Mouse (Mus musculus) midbrain, embryonic 16.5 days (tissue): ENCODE results near the gene Snap25. TPM values are rescaled to one million over a fixed set of nuclear protein-coding genes. Genes with fewer than 3 reads are reported as not detected.

Experiments
- ATAC-seq: fragments of 200-750 bp; cut with Nextera tagmentation; 2 replicates; pipeline ENCODE4 v1.8.0; 2017; ENCODE audit warnings: moderate TSS enrichment
- H3K27ac ChIP-seq: fragments of 300-500 bp; sonication (generic); 2 replicates; pipeline ENCODE4 v1.5.1; 2014; ENCODE audit warnings: mild to moderate bottlenecking, low read length, mixed read lengths
- H3K27me3 ChIP-seq: fragments of 300-500 bp; sonication (generic); 2 replicates; pipeline ENCODE4 v1.6.1; 2014; ENCODE audit warnings: low read depth, low read length, mixed read lengths; ENCODE audit not compliant: control insufficient read depth, insufficient read depth
- H3K36me3 ChIP-seq: fragments of 300-500 bp; sonication (generic); 2 replicates; pipeline ENCODE4 v1.6.1; 2014; ENCODE audit warnings: mild to moderate bottlenecking, low read length, moderate library complexity, mixed read lengths; ENCODE audit not compliant: control insufficient read depth, insufficient read depth
- H3K4me1 ChIP-seq: fragments of 300-500 bp; sonication (generic); 2 replicates; pipeline ENCODE4 v1.6.1; 2014; ENCODE audit warnings: mild to moderate bottlenecking, low read length, mixed read lengths; ENCODE audit not compliant: control insufficient read depth, insufficient read depth
- H3K4me2 ChIP-seq: fragments of 300-500 bp; sonication (generic); 2 replicates; pipeline ENCODE4 v1.6.1; 2014; ENCODE audit warnings: mild to moderate bottlenecking, low read length, mixed read lengths
- H3K4me3 ChIP-seq: fragments of 300-500 bp; sonication (generic); 2 replicates; pipeline ENCODE4 v1.5.1; 2014; ENCODE audit warnings: low read depth, mild to moderate bottlenecking, low read length, moderate library complexity, mixed read lengths
- H3K9ac ChIP-seq: fragments of 300-500 bp; sonication (generic); 2 replicates; pipeline ENCODE4 v1.6.1; 2014; ENCODE audit warnings: low read depth, low read length, mixed read lengths
- H3K9me3 ChIP-seq: fragments of 300-500 bp; sonication (generic); replicated peaks from 2 replicates; pipeline ENCODE4 v1.6.1; 2014; ENCODE audit warnings: mild to moderate bottlenecking, low read length, mixed read lengths; ENCODE audit not compliant: control insufficient read depth, poor library complexity, severe bottlenecking
- WGBS: fragments of 180-500 bp; shearing (Covaris S2); extraction: QIAGEN DNeasy Blood & Tissue Kit; methylation state at CpG from one replicate; pipeline ENCODE4 v1.1.7; 2014; 5-methylcytosine and 5-hydroxymethylcytosine counted together
- polyA plus RNA-seq: library from polyadenylated mRNA; unstranded; fragments of >200 nt; fragmentation: Nextera tagmentation; extraction: Ambion mirVana; gene quantifications from 2 replicates; pipeline ENCODE4 v1.2.1, GENCODE M21; 2015

Snap25 gene
- polyA plus RNA-seq, 1 experiment from 2014 or later, result 244 TPM

- 77% methylated on average over 2 of the region's 2 CpGs for WGBS
- H3K4me2 ChIP-seq, result no peak overlapping the region
- ATAC-seq, result no peak
These were observed 29.0 kb downstream of the Snap25 start for GRCm38 (mm10) chr2:136742230-136742629.

GRCm38 (mm10) chr2:136744683-136745326, 31.6 kb downstream of the Snap25 start:
- ATAC-seq, result peak; percentile 61
- Histone ChIP-seq H3K36me3 (no peaks in the 10 kb centered on the region), H3K4me3 (no peak overlapping the region), H3K4me1 (peaks cover 5% of the 10 kb centered on the region), H3K27ac (no peak overlapping the region), H3K9me3 (0 out of 2 replicates have a peak, but pooled peaks cover 3% of the 10 kb centered on the region), H3K4me2 (no peak overlapping the region), H3K27me3 (no peaks in the 10 kb centered on the region), H3K9ac (no peak overlapping the region)
- 69% methylated on average over 2 of the region's 2 CpGs for WGBS

More at GRCm38 (mm10) chr2:136742230-136742629, 29.0 kb downstream of the Snap25 start:
- Histone ChIP-seq H3K4me3 (no peak overlapping the region), H3K9ac (no peak overlapping the region), H3K27ac (no peak overlapping the region), H3K4me1 (peaks cover 5% of the 10 kb centered on the region), H3K27me3 (no peaks in the 10 kb centered on the region), H3K36me3 (no peaks in the 10 kb centered on the region), H3K9me3 (peaks cover 3% of the 10 kb centered on the region; the same call in 1 of the 2 replicates)

- no peaks in the 10 kb centered on the region for H3K36me3 ChIP-seq
- no peak for ATAC-seq
- no peak overlapping the region for H3K9ac ChIP-seq
- WGBS, result 53% methylated on average over 7 of the region's 7 CpGs
- no peak overlapping the region for H3K4me3 ChIP-seq
- peaks cover 5% of the 10 kb centered on the region for H3K4me1 ChIP-seq
- no peak overlapping the region for H3K4me2 ChIP-seq
- no peak overlapping the region for H3K27ac ChIP-seq
- H3K9me3 ChIP-seq, result no peaks in the 10 kb centered on the region
- H3K27me3 ChIP-seq, result no peaks in the 10 kb centered on the region
These were observed 32.2 kb downstream of the Snap25 start for GRCm38 (mm10) chr2:136745327-136745994.

GRCm38 (mm10) chr2:136753682-136754081, 40.4 kb downstream of the Snap25 start:
- peak; percentile 76 for ATAC-seq
- 20% methylated on average over 3 of the region's 3 CpGs for WGBS
- no peaks in the 10 kb centered on the region for H3K4me1 ChIP-seq
- H3K9ac ChIP-seq, result no peak overlapping the region
- no peak overlapping the region for H3K4me3 ChIP-seq
- H3K9me3 ChIP-seq, result no peaks in the 10 kb centered on the region
- H3K36me3 ChIP-seq, result 0 out of 2 replicates have a peak, but pooled peaks cover 3% of the 10 kb centered on the region
- no peak overlapping the region for H3K27ac ChIP-seq
- H3K27me3 ChIP-seq, result no peaks in the 10 kb centered on the region
- H3K4me2 ChIP-seq, result no peak overlapping the region

GRCm38 (mm10) chr2:136758809-136759551, 45.7 kb downstream of the Snap25 start:
- ATAC-seq, result no peak
- no peaks in the 10 kb centered on the region for H3K4me1 ChIP-seq
- no peaks in the 10 kb centered on the region for H3K9me3 ChIP-seq
- H3K9ac ChIP-seq, result no peak overlapping the region
- H3K27ac ChIP-seq, result 0 out of 2 replicates have a peak overlapping the region, but pooled peaks have one; percentile 20
- H3K4me3 ChIP-seq, result no peak overlapping the region
- WGBS, result 50% methylated on average over 5 of the region's 5 CpGs
- no peak overlapping the region for H3K4me2 ChIP-seq
- 0 out of 2 replicates have a peak, but pooled peaks cover 3% of the 10 kb centered on the region for H3K36me3 ChIP-seq
- H3K27me3 ChIP-seq, result no peaks in the 10 kb centered on the region

- Histone ChIP-seq H3K27ac (no peak overlapping the region), H3K9ac (no peak overlapping the region), H3K36me3 (peaks cover 16% of the 10 kb centered on the region), H3K4me2 (no peak overlapping the region), H3K4me3 (no peak overlapping the region), H3K27me3 (no peaks in the 10 kb centered on the region), H3K9me3 (no peaks in the 10 kb centered on the region), H3K4me1 (no peaks in the 10 kb centered on the region)
- 84% methylated on average over 2 of the region's 2 CpGs for WGBS
- no peak for ATAC-seq
These were observed 64.9 kb downstream of the Snap25 start for GRCm38 (mm10) chr2:136778156-136778555.

GRCm38 (mm10) chr2:136778674-136779073, 65.4 kb downstream of the Snap25 start:
- Histone ChIP-seq H3K4me3 (no peak overlapping the region), H3K27me3 (no peaks in the 10 kb centered on the region), H3K27ac (no peak overlapping the region), H3K4me2 (no peak overlapping the region), H3K9ac (no peak overlapping the region), H3K36me3 (peaks cover 15% of the 10 kb centered on the region), H3K4me1 (no peaks in the 10 kb centered on the region), H3K9me3 (no peaks in the 10 kb centered on the region)
- WGBS, result 93% methylated on average over 3 of the region's 3 CpGs
- ATAC-seq, result no peak

- Histone ChIP-seq H3K4me3 (no peak overlapping the region), H3K9ac (no peak overlapping the region), H3K27ac (no peak overlapping the region), H3K4me1 (no peaks in the 10 kb centered on the region), H3K27me3 (no peaks in the 10 kb centered on the region), H3K9me3 (no peaks in the 10 kb centered on the region), H3K36me3 (peaks cover 10% of the 10 kb centered on the region; the same call in 1 of the 2 replicates), H3K4me2 (no peak overlapping the region)
- no peak for ATAC-seq
These were observed 67.0 kb downstream of the Snap25 start for GRCm38 (mm10) chr2:136780268-136780667.

- Histone ChIP-seq H3K4me1 (no peaks in the 10 kb centered on the region), H3K27me3 (no peaks in the 10 kb centered on the region), H3K4me2 (no peak overlapping the region), H3K9me3 (no peaks in the 10 kb centered on the region), H3K9ac (no peak overlapping the region), H3K36me3 (peaks cover 3% of the 10 kb centered on the region; the same call in 1 of the 2 replicates), H3K4me3 (no peak overlapping the region), H3K27ac (no peak overlapping the region)
- no peak for ATAC-seq
- WGBS, result 92% methylated on average over 4 of the region's 4 CpGs
These were observed 71.1 kb downstream of the Snap25 start for GRCm38 (mm10) chr2:136784310-136784709.
